Comparison of ENCODE assay signal across 9 mouse cellular contexts in the genomic region with DNA sequence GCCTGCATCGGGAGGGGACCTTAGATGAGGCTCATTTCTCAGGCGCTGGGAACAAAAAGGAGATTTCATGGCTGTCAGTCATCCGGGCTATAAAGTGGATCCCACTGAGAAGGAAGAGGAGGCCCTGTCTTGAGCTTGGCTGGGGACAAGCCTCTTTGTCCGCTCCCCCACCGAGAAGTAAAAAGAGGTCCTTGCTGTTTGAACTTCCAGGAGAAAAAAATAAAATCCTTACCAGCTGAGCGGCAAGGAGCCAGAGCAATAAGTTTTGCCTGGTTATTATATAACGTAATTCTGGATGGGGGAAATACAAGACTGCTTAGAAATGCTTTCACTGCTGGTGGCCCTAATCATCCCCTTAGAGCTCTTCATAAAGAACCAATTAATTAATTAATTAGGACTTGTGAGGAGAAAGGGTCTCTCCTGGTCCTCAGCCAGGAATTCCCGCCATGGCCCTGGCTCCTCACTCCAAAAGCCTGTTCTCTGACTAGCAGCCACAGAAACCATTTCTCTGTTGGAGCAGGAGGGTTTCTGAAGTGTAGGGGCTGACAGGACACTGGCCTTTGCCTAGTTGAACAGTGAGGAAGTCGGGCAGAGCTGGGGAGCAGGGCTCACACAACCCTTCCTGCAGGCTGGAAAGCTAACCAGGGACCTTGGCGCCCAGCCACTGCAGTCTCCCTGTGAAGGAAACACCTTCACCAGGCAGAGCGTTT.
DNase-seq lines count a peak whose midpoint lies in the region; ATAC-seq and TF ChIP-seq lines count a peak whose summit lies in the region.
"Had no signal": no experiment of that assay in that cellular context is flagged by ENCODE, and none has a peak within 500 bp of the region (broad histone marks: within the 10 kb centered on the region; RNA-seq: fewer than 3 reads in every experiment).

No protein-coding gene starts in this region.

- no peaks in the 10 kb centered on the region for H3K36me3 ChIP-seq in kidney, embryonic 16.5 days (ENCODE audit: insufficient read depth, low read length)
- H3K36me3 ChIP-seq in kidney, embryonic 14.5 days (ENCODE audit: control insufficient read depth, insufficient read depth, low read length) = no peaks in the 10 kb centered on the region
- H3K36me3 ChIP-seq in forebrain, postnatal 0 days (ENCODE audit: insufficient read depth) = no peaks in the 10 kb centered on the region
- no peaks in the 10 kb centered on the region for H3K36me3 ChIP-seq in midbrain, embryonic 15.5 days (replicated peaks)
- H3K36me3 ChIP-seq: liver, embryonic 15.5 days had no signal

- peaks cover 15% of the 10 kb centered on the region for H3K4me1 ChIP-seq in kidney, embryonic 16.5 days (ENCODE audit: insufficient read depth, low read length)
- no peaks in the 10 kb centered on the region for H3K4me1 ChIP-seq in kidney, embryonic 14.5 days (ENCODE audit: control insufficient read depth, insufficient read depth, low read length)
- H3K4me1 ChIP-seq in forebrain, postnatal 0 days (ENCODE audit: insufficient read depth) = 0 out of 2 replicates have a peak, but pooled peaks cover 5% of the 10 kb centered on the region
- peaks cover 17% of the 10 kb centered on the region for H3K4me1 ChIP-seq in midbrain, embryonic 15.5 days
- H3K4me1 ChIP-seq: liver, embryonic 15.5 days had no signal

- no peak overlapping the region for H3K4me3 ChIP-seq in kidney, embryonic 16.5 days (ENCODE audit: low read length)
- no peak overlapping the region for H3K4me3 ChIP-seq in kidney, embryonic 14.5 days (ENCODE audit: low read length)
- no peak overlapping the region for H3K4me3 ChIP-seq in forebrain, postnatal 0 days (ENCODE audit: low read depth, low read length)
- no peak overlapping the region for H3K4me3 ChIP-seq in midbrain, embryonic 15.5 days
- H3K4me3 ChIP-seq: liver, embryonic 15.5 days had no signal

- DNase-seq in cerebellum, adult 9-11 months = peak; percentile 85
- DNase-seq in forebrain, postnatal 0 days = no peak
- no peak for DNase-seq in layer of hippocampus, adult 9-10 months (ENCODE audit: low spot score)
- DNase-seq in ovary, adult 18-20 months (ENCODE audit: low spot score) = no peak
- DNase-seq in spleen, postnatal 14 days (ENCODE audit: low spot score in 2 of 2) = no peak

- no peaks in the 10 kb centered on the region for H3K9me3 ChIP-seq in kidney, embryonic 16.5 days (ENCODE audit: low read length)
- no peaks in the 10 kb centered on the region for H3K9me3 ChIP-seq in kidney, embryonic 14.5 days (ENCODE audit: control insufficient read depth, low read length)
- no peaks in the 10 kb centered on the region for H3K9me3 ChIP-seq in forebrain, postnatal 0 days (ENCODE audit: low read length)
- no peaks in the 10 kb centered on the region for H3K9me3 ChIP-seq in midbrain, embryonic 15.5 days
- H3K9me3 ChIP-seq: liver, embryonic 15.5 days had no signal

- ATAC-seq in kidney, embryonic 16.5 days (ENCODE audit: low FRiP score, low TSS enrichment) = 0 out of 2 replicates have a peak, but pooled peaks have one; percentile 39
- no peak for ATAC-seq in kidney, embryonic 14.5 days (ENCODE audit: low FRiP score, low TSS enrichment)
- ATAC-seq in forebrain, postnatal 0 days = peak; percentile 29; the same call in 1 of the 2 replicates
- peak; percentile 78 for ATAC-seq in midbrain, embryonic 15.5 days (replicated peaks)

- no peak overlapping the region for H3K9ac ChIP-seq in kidney, embryonic 16.5 days (replicated peaks; ENCODE audit: low read length)
- no peak overlapping the region for H3K9ac ChIP-seq in kidney, embryonic 14.5 days (ENCODE audit: low read depth, low read length)
- H3K9ac ChIP-seq in forebrain, postnatal 0 days = no peak overlapping the region
- no peak overlapping the region for H3K9ac ChIP-seq in midbrain, embryonic 15.5 days
- H3K9ac ChIP-seq: liver, embryonic 15.5 days had no signal

- 23% methylated on average over 11 of the region's 11 CpGs for WGBS in kidney, embryonic 16.5 days
- WGBS in kidney, embryonic 14.5 days = 22% methylated on average over 11 of the region's 11 CpGs
- WGBS in forebrain, postnatal 0 days = 9% methylated on average over 11 of the region's 11 CpGs
- 10% methylated on average over 11 of the region's 11 CpGs for WGBS in midbrain, embryonic 15.5 days

- TF ChIP-seq CTCF in forebrain, postnatal 0 days (IDR thresholded peaks at IDR 0.05; ENCODE audit: low read depth) = no peak

- no peaks in the 10 kb centered on the region for H3K27me3 ChIP-seq in kidney, embryonic 16.5 days (ENCODE audit: insufficient read depth, low read length)
- no peaks in the 10 kb centered on the region for H3K27me3 ChIP-seq in kidney, embryonic 14.5 days (ENCODE audit: control insufficient read depth, insufficient read depth, low read length)
- no peaks in the 10 kb centered on the region for H3K27me3 ChIP-seq in forebrain, postnatal 0 days (ENCODE audit: insufficient read depth, low read length)
- H3K27me3 ChIP-seq in midbrain, embryonic 15.5 days (replicated peaks) = peaks cover 32% of the 10 kb centered on the region
- H3K27me3 ChIP-seq: liver, embryonic 15.5 days had no signal

- no peak overlapping the region for H3K4me2 ChIP-seq in kidney, embryonic 16.5 days (replicated peaks; ENCODE audit: low read depth, low read length)
- H3K4me2 ChIP-seq in kidney, embryonic 14.5 days (replicated peaks; ENCODE audit: low read depth, low read length) = no peak overlapping the region
- H3K4me2 ChIP-seq in forebrain, postnatal 0 days (ENCODE audit: low read depth) = no peak overlapping the region
- no peak overlapping the region; the same call in 1 of the 2 replicates for H3K4me2 ChIP-seq in midbrain, embryonic 15.5 days
- H3K4me2 ChIP-seq: liver, embryonic 15.5 days had no signal

- H3K27ac ChIP-seq in kidney, embryonic 16.5 days (ENCODE audit: low read length) = no peak overlapping the region
- H3K27ac ChIP-seq in kidney, embryonic 14.5 days (ENCODE audit: low read depth, low read length) = no peak overlapping the region
- H3K27ac ChIP-seq in forebrain, postnatal 0 days (ENCODE audit: low read depth, low read length) = no peak overlapping the region
- H3K27ac ChIP-seq in midbrain, embryonic 15.5 days = peak overlapping the region; percentile 55
- H3K27ac ChIP-seq: liver, embryonic 15.5 days had no signal
